Mouse (Mus musculus): ENCODE measurements around the gene Olfr282.

- TF ChIP-seq POLR2A (IDR thresholded peaks at IDR 0.05; ENCODE audit: borderline replicate concordance, insufficient read depth, low read length): no peak
- TF ChIP-seq CTCF (IDR thresholded peaks at IDR 0.05; ENCODE audit: borderline replicate concordance, insufficient read depth, low read depth, low read length): no peak
These were observed 43.4 kb upstream of the Olfr282 start for GRCm38 (mm10) chr15:98387621-98388020.
